Mouse (Mus musculus) lung, embryonic 16.5 days (tissue): ENCODE results near the gene Gm5129. TPM values are rescaled to one million over a fixed set of nuclear protein-coding genes. Genes with fewer than 3 reads are reported as not detected.

Source experiments
- ATAC-seq: fragments of 200-750 bp; cut with Nextera tagmentation; 2 replicates; pipeline ENCODE4 v1.8.0; 2017; ENCODE audit warnings: low read depth, mild to moderate bottlenecking, moderate library complexity
- H3K27ac ChIP-seq: fragments of 300-500 bp; sonication (generic); 2 replicates; pipeline ENCODE4 v1.5.1; 2014; ENCODE audit warnings: mild to moderate bottlenecking, control low read depth, low read length
- H3K27me3 ChIP-seq: fragments of 300-500 bp; sonication (generic); 2 replicates; pipeline ENCODE4 v1.6.1; 2014; ENCODE audit warnings: low read depth, low read length, mixed read lengths; ENCODE audit not compliant: control insufficient read depth, insufficient read depth
- H3K36me3 ChIP-seq: fragments of 300-500 bp; sonication (generic); 2 replicates; pipeline ENCODE4 v1.6.1; 2014; ENCODE audit warnings: low read length; ENCODE audit not compliant: control insufficient read depth, insufficient read depth
- H3K4me1 ChIP-seq: fragments of 300-500 bp; sonication (generic); replicated peaks from 2 replicates; pipeline ENCODE4 v1.6.1; 2014; ENCODE audit warnings: low read length, mixed read lengths; ENCODE audit not compliant: control insufficient read depth, insufficient read depth
- H3K4me2 ChIP-seq: fragments of 300-500 bp; sonication (generic); 2 replicates; pipeline ENCODE4 v1.6.1; 2014; ENCODE audit warnings: low read depth, low read length, control low read depth
- H3K4me3 ChIP-seq: fragments of 300-500 bp; sonication (generic); 2 replicates; pipeline ENCODE4 v1.5.1; 2014; ENCODE audit warnings: mild to moderate bottlenecking, low read length, control low read depth
- H3K9ac ChIP-seq: fragments of 300-500 bp; sonication (generic); 2 replicates; pipeline ENCODE4 v1.6.1; 2014; ENCODE audit warnings: low read length, control low read depth
- H3K9me3 ChIP-seq: fragments of 300-500 bp; sonication (generic); 2 replicates; pipeline ENCODE4 v1.6.1; 2016; ENCODE audit warnings: low read length; ENCODE audit not compliant: control insufficient read depth
- WGBS: fragments of 180-500 bp; shearing (Covaris S2); extraction: QIAGEN DNeasy Blood & Tissue Kit; methylation state at CpG from one replicate; pipeline ENCODE4 v1.1.7; 2014; 5-methylcytosine and 5-hydroxymethylcytosine counted together
- polyA plus RNA-seq: library from polyadenylated mRNA; unstranded; fragments of >200 nt; fragmentation: Nextera tagmentation; extraction: Ambion mirVana; gene quantifications from 2 replicates; pipeline ENCODE4 v1.2.1, GENCODE M21; 2015

Gm5129 gene
- polyA plus RNA-seq, 1 experiment from 2014 or later = not detected

DNA sequence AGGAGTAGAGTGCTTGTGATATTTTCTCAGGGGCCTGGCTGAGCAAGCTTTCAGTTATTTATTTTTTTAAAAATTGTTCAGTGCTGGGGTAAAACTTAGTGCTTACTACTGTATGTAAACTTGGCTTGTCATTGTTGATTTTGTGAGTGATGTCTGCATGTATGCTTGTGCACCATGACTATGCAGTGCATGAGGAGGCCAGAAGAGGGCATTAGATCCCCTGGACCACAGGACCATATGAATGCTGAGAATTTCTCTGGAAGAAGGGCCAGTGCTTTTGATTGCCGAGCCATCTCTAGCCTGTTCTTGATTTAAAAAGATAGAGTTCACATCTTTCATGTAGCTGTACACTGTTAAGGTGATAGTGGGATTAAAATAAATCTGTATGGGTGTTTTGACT lies 35.2 kb upstream of the Gm5129 start:
- no peak overlapping the region for H3K27ac ChIP-seq
- WGBS = 84% methylated on average over 1 of the region's 1 CpGs
- H3K4me2 ChIP-seq = no peak overlapping the region
- H3K27me3 ChIP-seq = no peaks in the 10 kb centered on the region
- no peaks in the 10 kb centered on the region for H3K9me3 ChIP-seq
- no peak overlapping the region for H3K9ac ChIP-seq
- H3K4me3 ChIP-seq = no peak overlapping the region
- H3K4me1 ChIP-seq = no peaks in the 10 kb centered on the region
- H3K36me3 ChIP-seq = peaks cover 22% of the 10 kb centered on the region
- ATAC-seq = no peak

DNA sequence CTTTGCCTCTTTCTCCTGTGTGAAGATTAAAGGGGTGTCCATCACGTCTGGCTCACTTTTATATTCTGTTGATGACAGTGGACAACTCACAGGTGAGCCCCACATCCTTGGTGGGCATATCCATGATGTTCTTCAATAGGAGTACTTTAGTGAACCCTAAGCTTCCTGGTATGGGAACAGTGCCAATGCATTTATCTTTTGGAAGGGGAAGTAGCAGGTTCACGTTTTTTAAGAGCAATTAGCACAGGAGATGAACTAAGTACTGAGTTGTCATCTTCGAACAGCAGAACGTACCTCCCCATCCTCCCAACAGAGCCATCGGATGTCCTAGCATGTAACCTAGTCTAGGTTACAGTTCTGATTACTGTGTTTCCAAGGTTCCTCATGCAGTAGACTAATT lies 23.6 kb upstream of the Gm5129 start:
- no peaks in the 10 kb centered on the region for H3K27me3 ChIP-seq
- no peaks in the 10 kb centered on the region for H3K9me3 ChIP-seq
- no peak overlapping the region for H3K9ac ChIP-seq
- no peak overlapping the region for H3K27ac ChIP-seq
- H3K36me3 ChIP-seq = peaks cover 24% of the 10 kb centered on the region
- 76% methylated on average over 5 of the region's 5 CpGs for WGBS
- no peak for ATAC-seq
- H3K4me2 ChIP-seq = no peak overlapping the region
- H3K4me3 ChIP-seq = no peak overlapping the region
- H3K4me1 ChIP-seq = no peaks in the 10 kb centered on the region

DNA sequence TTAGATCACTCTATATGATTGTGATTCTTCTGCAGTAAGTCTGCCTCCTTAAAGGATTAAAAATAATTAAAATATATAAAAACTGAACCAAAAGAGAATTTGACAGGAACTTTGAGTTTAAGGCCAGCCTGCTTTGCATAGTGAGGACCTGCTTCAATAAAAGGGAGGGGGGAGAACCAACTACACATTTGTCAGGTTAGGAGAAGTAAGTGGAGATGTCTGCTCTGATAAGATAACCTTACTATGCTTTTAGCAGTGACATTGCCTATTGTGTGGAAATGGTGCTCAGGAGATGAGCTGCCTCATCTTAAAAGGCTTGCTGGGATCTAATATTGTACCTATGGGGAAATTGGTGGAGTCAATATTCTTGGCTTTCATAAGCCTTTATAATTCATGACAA lies 17.2 kb upstream of the Gm5129 start:
- no peak for ATAC-seq
- Histone ChIP-seq H3K4me3 (no peak overlapping the region), H3K27me3 (no peaks in the 10 kb centered on the region), H3K9ac (no peak overlapping the region), H3K36me3 (peaks cover 43% of the 10 kb centered on the region; the same call in 1 of the 2 replicates), H3K4me1 (no peaks in the 10 kb centered on the region), H3K4me2 (no peak overlapping the region), H3K9me3 (no peaks in the 10 kb centered on the region), H3K27ac (no peak overlapping the region)

DNA sequence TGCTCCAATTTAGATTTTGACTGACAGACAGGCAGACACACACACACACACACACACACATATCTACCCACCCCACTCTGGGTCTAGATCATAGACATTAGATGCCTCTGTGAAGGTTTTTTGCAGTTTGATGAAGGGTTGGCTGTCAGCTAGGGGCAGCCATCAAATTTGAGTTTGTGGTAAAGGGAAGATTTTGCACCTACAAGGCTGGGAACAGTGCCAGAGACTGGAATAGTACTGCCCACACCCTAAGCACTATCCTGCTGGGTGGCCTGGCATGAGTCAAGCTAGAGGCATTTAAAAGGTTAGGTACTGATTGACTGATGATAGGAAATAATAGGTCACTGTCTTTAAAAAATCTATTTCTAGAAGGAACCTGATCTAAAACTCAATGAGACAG lies 15.6 kb upstream of the Gm5129 start:
- no peaks in the 10 kb centered on the region for H3K27me3 ChIP-seq
- H3K9ac ChIP-seq = no peak overlapping the region
- ATAC-seq = no peak
- peaks cover 35% of the 10 kb centered on the region; the same call in 1 of the 2 replicates for H3K36me3 ChIP-seq
- no peaks in the 10 kb centered on the region for H3K9me3 ChIP-seq
- no peaks in the 10 kb centered on the region for H3K4me1 ChIP-seq
- H3K4me2 ChIP-seq = no peak overlapping the region
- no peak overlapping the region for H3K27ac ChIP-seq
- no peak overlapping the region for H3K4me3 ChIP-seq

DNA sequence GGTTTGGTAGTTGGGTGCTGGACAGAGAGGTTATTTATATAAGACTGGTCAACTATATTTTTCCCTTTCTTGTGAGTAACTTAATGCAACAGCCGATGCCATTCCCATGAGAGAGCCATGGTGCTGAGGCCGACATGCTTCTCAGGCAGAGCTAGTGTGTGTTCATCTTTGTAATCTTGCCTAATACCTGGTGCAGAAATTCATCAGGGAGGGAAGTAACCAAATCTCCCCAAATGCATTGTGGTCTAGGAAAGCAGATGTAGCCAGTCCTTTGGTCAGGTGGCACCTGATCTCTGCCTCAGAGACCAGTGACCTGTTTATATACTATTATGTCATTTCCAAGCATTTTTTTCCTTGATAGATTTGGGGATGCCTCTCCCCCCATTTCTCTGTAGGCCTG lies 11.9 kb upstream of the Gm5129 start:
- no peak overlapping the region for H3K4me2 ChIP-seq
- no peaks in the 10 kb centered on the region for H3K4me1 ChIP-seq
- 98% methylated on average over 2 of the region's 2 CpGs for WGBS
- no peak overlapping the region for H3K27ac ChIP-seq
- no peaks in the 10 kb centered on the region for H3K27me3 ChIP-seq
- no peak overlapping the region for H3K9ac ChIP-seq
- H3K4me3 ChIP-seq = no peak overlapping the region
- peaks cover 16% of the 10 kb centered on the region; the same call in 1 of the 2 replicates for H3K36me3 ChIP-seq
- no peaks in the 10 kb centered on the region for H3K9me3 ChIP-seq
- no peak for ATAC-seq

DNA sequence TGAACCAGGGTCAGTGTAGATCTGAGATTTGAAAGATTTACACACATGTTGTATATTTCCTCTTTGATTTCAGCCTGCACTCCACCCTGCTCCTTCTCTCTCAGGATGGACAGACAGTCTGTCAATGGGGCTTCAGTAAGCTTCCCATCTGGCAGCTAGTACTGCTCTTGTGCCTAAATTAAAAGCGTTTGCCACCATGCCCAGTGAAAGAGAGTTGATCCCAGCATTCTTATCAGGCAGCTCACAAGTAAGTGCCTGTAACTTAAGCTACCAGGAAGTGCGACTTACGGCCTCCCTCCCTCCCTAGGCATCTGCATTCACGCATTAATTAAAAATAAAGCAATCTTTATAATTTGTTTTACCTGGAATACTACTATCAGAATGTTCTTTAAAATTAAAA lies 5.4 kb upstream of the Gm5129 start:
- Histone ChIP-seq H3K4me2 (no peak overlapping the region), H3K36me3 (no peaks in the 10 kb centered on the region), H3K4me1 (peaks cover 9% of the 10 kb centered on the region), H3K27ac (no peak overlapping the region), H3K27me3 (no peaks in the 10 kb centered on the region), H3K9me3 (no peaks in the 10 kb centered on the region), H3K4me3 (no peak overlapping the region), H3K9ac (no peak overlapping the region)
- ATAC-seq = no peak
- 76% methylated on average over 4 of the region's 4 CpGs for WGBS

DNA sequence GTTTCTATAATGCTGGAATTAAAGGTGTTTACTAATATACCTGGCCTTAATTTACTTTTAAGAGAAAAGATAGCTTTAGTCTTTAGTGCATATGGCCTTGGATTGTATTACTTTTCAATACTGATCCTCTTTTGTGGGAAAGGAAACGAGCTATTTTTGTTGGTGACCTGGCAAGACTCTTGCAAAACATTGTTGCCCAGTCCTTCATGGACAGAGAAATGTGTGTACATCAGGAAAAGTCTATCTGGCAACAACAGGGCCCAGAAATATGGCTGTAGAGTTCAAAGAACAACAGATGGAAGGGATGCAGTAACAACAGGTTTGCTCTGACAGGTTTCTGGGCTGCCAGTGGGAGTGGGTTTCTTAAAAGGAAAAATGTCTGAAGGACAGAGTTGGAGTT lies 4.9 kb upstream of the Gm5129 start:
- no peaks in the 10 kb centered on the region for H3K27me3 ChIP-seq
- H3K4me2 ChIP-seq = no peak overlapping the region
- H3K4me1 ChIP-seq = peaks cover 9% of the 10 kb centered on the region
- H3K27ac ChIP-seq = no peak overlapping the region
- H3K9ac ChIP-seq = no peak overlapping the region
- 71% methylated on average over 1 of the region's 1 CpGs for whole genome bisulfite sequencing
- no peak overlapping the region for H3K4me3 ChIP-seq
- no peaks in the 10 kb centered on the region for H3K9me3 ChIP-seq
- H3K36me3 ChIP-seq = no peaks in the 10 kb centered on the region
- ATAC-seq = no peak

DNA sequence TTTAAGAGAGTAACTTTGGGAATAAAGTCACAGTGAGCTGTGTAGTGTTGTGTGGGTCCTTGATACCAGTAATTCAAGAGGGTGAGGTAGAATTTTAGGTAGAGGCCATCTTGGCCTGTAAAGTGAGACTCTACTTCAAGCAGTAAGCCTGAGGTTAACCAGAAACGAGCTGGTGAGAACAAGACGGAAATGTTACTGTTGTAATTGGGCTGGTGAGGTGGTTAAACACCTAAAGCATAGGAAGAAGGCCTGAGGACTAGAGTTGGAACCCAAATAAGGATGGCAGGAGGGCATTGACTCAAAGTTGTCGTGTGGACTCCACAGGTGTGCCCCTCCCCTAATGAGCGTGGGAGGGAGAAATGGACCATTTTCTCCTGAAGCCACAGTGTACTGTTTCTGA lies 2.3 kb upstream of the Gm5129 start:
- Histone ChIP-seq H3K4me2 (no peak overlapping the region), H3K9me3 (no peaks in the 10 kb centered on the region), H3K4me3 (no peak overlapping the region), H3K9ac (no peak overlapping the region), H3K27ac (no peak overlapping the region), H3K4me1 (peaks cover 9% of the 10 kb centered on the region), H3K27me3 (no peaks in the 10 kb centered on the region), H3K36me3 (no peaks in the 10 kb centered on the region)
- WGBS = 81% methylated on average over 4 of the region's 4 CpGs
- no peak for ATAC-seq

DNA sequence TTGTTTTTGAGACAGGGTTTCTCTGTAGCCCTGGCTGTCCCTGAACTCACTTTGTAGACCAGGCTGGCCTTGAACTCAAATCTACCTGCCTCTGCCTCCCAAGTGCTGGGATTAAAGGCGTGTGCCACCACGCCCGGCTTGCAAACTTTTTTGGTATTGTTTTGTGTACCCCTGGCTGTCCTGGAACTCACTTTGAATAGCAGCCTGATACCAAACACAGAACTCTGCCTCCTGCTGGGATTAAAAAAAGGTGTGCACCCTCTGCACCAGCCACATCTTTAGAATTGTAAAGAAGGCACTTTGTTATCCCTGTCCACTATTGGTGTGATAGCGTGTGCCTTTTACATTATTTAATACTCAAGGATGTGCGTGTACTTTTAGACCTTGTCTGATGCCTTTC lies 1.7 kb upstream of the Gm5129 start:
- Histone ChIP-seq H3K9ac (no peak overlapping the region), H3K4me1 (peaks cover 9% of the 10 kb centered on the region), H3K4me2 (peak overlapping the region; percentile 84), H3K9me3 (no peaks in the 10 kb centered on the region), H3K27me3 (no peaks in the 10 kb centered on the region), H3K4me3 (peak overlapping the region; percentile 98), H3K36me3 (no peaks in the 10 kb centered on the region), H3K27ac (no peak overlapping the region)
- WGBS = 84% methylated on average over 5 of the region's 5 CpGs
- ATAC-seq = no peak

DNA sequence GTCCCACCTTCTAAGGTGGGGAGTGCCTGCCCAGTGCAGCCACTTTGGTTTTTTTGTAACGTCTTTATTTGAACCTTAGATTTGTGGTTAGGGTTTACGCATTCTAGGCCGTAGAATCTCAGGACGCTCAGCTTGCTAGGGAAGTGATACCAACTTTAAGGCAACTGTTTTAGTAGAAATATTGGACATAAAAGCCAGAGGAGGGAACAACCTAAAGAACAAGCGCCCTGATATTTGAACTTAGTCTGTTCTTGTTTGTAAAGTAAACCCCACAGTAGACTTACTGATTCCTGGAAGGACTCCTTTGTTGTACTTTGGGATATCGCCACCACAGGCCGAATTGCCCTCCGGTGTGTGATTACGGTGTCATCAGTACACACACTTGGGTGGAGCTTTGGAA lies 1.2 kb upstream of the Gm5129 start:
- H3K4me2 ChIP-seq = peak overlapping the region; percentile 84
- no peak for ATAC-seq
- peak overlapping the region; percentile 98 for H3K4me3 ChIP-seq
- no peaks in the 10 kb centered on the region for H3K36me3 ChIP-seq
- 42% methylated on average over 9 of the region's 9 CpGs for WGBS
- no peaks in the 10 kb centered on the region for H3K9me3 ChIP-seq
- no peaks in the 10 kb centered on the region for H3K27me3 ChIP-seq
- H3K27ac ChIP-seq = no peak overlapping the region
- peak overlapping the region; percentile 98 for H3K9ac ChIP-seq
- H3K4me1 ChIP-seq = peaks cover 9% of the 10 kb centered on the region
